Mouse (Mus musculus) heart, embryonic 11.5 days (tissue): Measurements from ENCODE around the gene Ppef1. TPM values are rescaled to one million over a fixed set of nuclear protein-coding genes. Genes with fewer than 3 reads are reported as not detected.

Source experiments
- ATAC-seq: fragments of 200-750 bp; cut with Nextera tagmentation; replicated peaks from 2 replicates; pipeline ENCODE4 v1.8.0; 2017; ENCODE audit warnings: moderate library complexity; ENCODE audit not compliant: insufficient number of reproducible peaks, low FRiP score, low TSS enrichment
- H3K27ac ChIP-seq: fragments of 300-500 bp; sonication (generic); 2 replicates; pipeline ENCODE4 v1.5.1; 2014; ENCODE audit warnings: mild to moderate bottlenecking, low read depth, low read length
- H3K27me3 ChIP-seq: fragments of 300-500 bp; sonication (generic); 2 replicates; pipeline ENCODE4 v1.6.1; 2014; ENCODE audit warnings: mild to moderate bottlenecking, low read length, mixed read lengths; ENCODE audit not compliant: control insufficient read depth, insufficient read depth
- H3K36me3 ChIP-seq: fragments of 300-500 bp; sonication (generic); 2 replicates; pipeline ENCODE4 v1.6.1; 2014; ENCODE audit warnings: mild to moderate bottlenecking, low read length, moderate library complexity, mixed read lengths; ENCODE audit not compliant: control insufficient read depth, insufficient read depth
- H3K4me1 ChIP-seq: fragments of 300-500 bp; sonication (generic); 2 replicates; pipeline ENCODE4 v1.6.1; 2014; ENCODE audit warnings: low read length; ENCODE audit not compliant: control insufficient read depth, insufficient read depth
- H3K4me2 ChIP-seq: fragments of 300-500 bp; sonication (generic); 2 replicates; pipeline ENCODE4 v1.6.1; 2014; ENCODE audit warnings: mild to moderate bottlenecking, moderate library complexity
- H3K4me3 ChIP-seq: fragments of 300-500 bp; sonication (generic); 2 replicates; pipeline ENCODE4 v1.5.1; 2014; ENCODE audit warnings: low read depth, low read length
- H3K9ac ChIP-seq: fragments of 300-500 bp; sonication (generic); 2 replicates; pipeline ENCODE4 v1.6.1; 2014; ENCODE audit warnings: mild to moderate bottlenecking, low read depth, low read length, moderate library complexity
- H3K9me3 ChIP-seq: fragments of 300-500 bp; sonication (generic); replicated peaks from 2 replicates; pipeline ENCODE4 v1.6.1; 2016; ENCODE audit warnings: low read length; ENCODE audit not compliant: control insufficient read depth
- WGBS: fragments of 180-500 bp; shearing (Covaris S2); extraction: QIAGEN DNeasy Blood & Tissue Kit; methylation state at CpG from one replicate; pipeline ENCODE4 v1.1.7; 2014; ENCODE audit not compliant: insufficient replicate concordance; 5-methylcytosine and 5-hydroxymethylcytosine counted together
- polyA plus RNA-seq: library from polyadenylated mRNA; unstranded; fragments of >200 nt; fragmentation: Nextera tagmentation; extraction: Ambion mirVana; gene quantifications from 2 replicates; pipeline ENCODE4 v1.2.1, GENCODE M21; 2014

Gene Ppef1
- polyA plus RNA-seq, 1 experiment from 2014 or later: not detected

GRCm38 (mm10) chrX:160748653-160749052 is 13.1 kb upstream of the Ppef1 start:
- Histone ChIP-seq H3K36me3 (no peaks in the 10 kb centered on the region), H3K4me1 (no peaks in the 10 kb centered on the region), H3K27me3 (no peaks in the 10 kb centered on the region), H3K9ac (no peak overlapping the region), H3K4me2 (no peak overlapping the region), H3K27ac (no peak overlapping the region), H3K4me3 (no peak overlapping the region), H3K9me3 (no peaks in the 10 kb centered on the region)
- ATAC-seq: no peak
- 61% methylated on average over 1 of the region's 1 CpGs for WGBS

- H3K4me3 ChIP-seq: no peak overlapping the region
- H3K4me1 ChIP-seq: no peaks in the 10 kb centered on the region
- 66% methylated on average over 1 of the region's 1 CpGs for WGBS
- H3K27ac ChIP-seq: no peak overlapping the region
- H3K9me3 ChIP-seq: no peaks in the 10 kb centered on the region
- no peak for ATAC-seq
- H3K9ac ChIP-seq: no peak overlapping the region
- H3K27me3 ChIP-seq: no peaks in the 10 kb centered on the region
- H3K36me3 ChIP-seq: no peaks in the 10 kb centered on the region
- H3K4me2 ChIP-seq: no peak overlapping the region
Measured at GRCm38 (mm10) chrX:160745399-160745798, 9.8 kb upstream of the Ppef1 start.

- WGBS: 50% methylated on average over 1 of the region's 1 CpGs
Measured at GRCm38 (mm10) chrX:160699171-160699570, 36.4 kb downstream of the Ppef1 start.

DNA sequence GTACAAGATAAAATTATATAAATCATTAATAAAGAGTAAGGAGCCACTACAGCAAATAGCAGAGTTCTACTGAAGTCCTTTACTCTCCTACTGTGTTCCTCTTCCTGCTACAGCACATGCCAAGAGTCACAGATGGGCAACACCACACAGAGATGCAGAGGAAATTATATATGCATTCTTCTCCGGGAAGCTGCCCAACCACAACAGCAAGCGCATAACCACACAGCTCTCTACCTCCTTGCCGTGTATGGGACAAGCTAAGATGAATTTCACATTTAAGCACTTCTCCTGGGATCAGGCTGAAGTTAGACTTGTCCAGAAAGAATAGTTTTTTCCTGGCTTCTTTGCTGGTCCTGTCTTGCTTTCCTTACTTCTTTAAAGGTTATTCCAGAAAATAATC is 44.0 kb downstream of the Ppef1 start:
- no peaks in the 10 kb centered on the region for H3K9me3 ChIP-seq
- no peaks in the 10 kb centered on the region for H3K4me1 ChIP-seq
- no peak overlapping the region for H3K9ac ChIP-seq
- H3K36me3 ChIP-seq: no peaks in the 10 kb centered on the region
- H3K4me2 ChIP-seq: no peak overlapping the region
- H3K27me3 ChIP-seq: no peaks in the 10 kb centered on the region
- no peak for ATAC-seq
- H3K4me3 ChIP-seq: no peak overlapping the region
- H3K27ac ChIP-seq: no peak overlapping the region
- 85% methylated on average over 3 of the region's 3 CpGs for WGBS

More at GRCm38 (mm10) chrX:160699171-160699570, 36.4 kb downstream of the Ppef1 start:
- Histone ChIP-seq H3K27me3 (0 out of 2 replicates have a peak, but pooled peaks cover 2% of the 10 kb centered on the region), H3K4me2 (no peak overlapping the region), H3K4me1 (no peaks in the 10 kb centered on the region), H3K9ac (no peak overlapping the region), H3K9me3 (no peaks in the 10 kb centered on the region), H3K36me3 (no peaks in the 10 kb centered on the region), H3K27ac (no peak overlapping the region), H3K4me3 (no peak overlapping the region)
- ATAC-seq: no peak

GRCm38 (mm10) chrX:160690094-160690493 is 45.5 kb downstream of the Ppef1 start:
- Histone ChIP-seq H3K9me3 (no peaks in the 10 kb centered on the region), H3K4me1 (no peaks in the 10 kb centered on the region), H3K27ac (no peak overlapping the region), H3K9ac (no peak overlapping the region), H3K4me3 (no peak overlapping the region), H3K27me3 (no peaks in the 10 kb centered on the region), H3K4me2 (no peak overlapping the region), H3K36me3 (no peaks in the 10 kb centered on the region)
- WGBS: 87% methylated on average over 2 of the region's 2 CpGs
- no peak for ATAC-seq

- 75% methylated on average over 1 of the region's 1 CpGs for WGBS
- no peak for ATAC-seq
Measured at GRCm38 (mm10) chrX:160669992-160670391, 65.6 kb downstream of the Ppef1 start.

GRCm38 (mm10) chrX:160610882-160611644 is 124.5 kb downstream of the Ppef1 start:
- H3K4me2 ChIP-seq: no peak overlapping the region
- peaks cover 2% of the 10 kb centered on the region; the same call in 1 of the 2 replicates for H3K27me3 ChIP-seq
- 42% methylated on average over 4 of the region's 4 CpGs for WGBS
- no peaks in the 10 kb centered on the region for H3K4me1 ChIP-seq
- H3K4me3 ChIP-seq: no peak overlapping the region
- no peak for ATAC-seq
- H3K27ac ChIP-seq: no peak overlapping the region
- H3K36me3 ChIP-seq: no peaks in the 10 kb centered on the region
- H3K9ac ChIP-seq: no peak overlapping the region
- H3K9me3 ChIP-seq: no peaks in the 10 kb centered on the region

More at GRCm38 (mm10) chrX:160669992-160670391, 65.6 kb downstream of the Ppef1 start:
- Histone ChIP-seq H3K4me2 (no peak overlapping the region), H3K9me3 (no peaks in the 10 kb centered on the region), H3K4me3 (no peak overlapping the region), H3K36me3 (no peaks in the 10 kb centered on the region), H3K27me3 (no peaks in the 10 kb centered on the region), H3K9ac (no peak overlapping the region), H3K27ac (no peak overlapping the region), H3K4me1 (no peaks in the 10 kb centered on the region)

- whole genome bisulfite sequencing: 78% methylated on average over 2 of the region's 2 CpGs
- Histone ChIP-seq H3K27ac (no peak overlapping the region), H3K36me3 (no peaks in the 10 kb centered on the region), H3K27me3 (peaks cover 2% of the 10 kb centered on the region; the same call in 1 of the 2 replicates), H3K9ac (no peak overlapping the region), H3K4me1 (no peaks in the 10 kb centered on the region), H3K9me3 (no peaks in the 10 kb centered on the region), H3K4me3 (no peak overlapping the region), H3K4me2 (no peak overlapping the region)
- no peak for ATAC-seq
Measured at GRCm38 (mm10) chrX:160610482-160610881, 125.1 kb downstream of the Ppef1 start.

DNA sequence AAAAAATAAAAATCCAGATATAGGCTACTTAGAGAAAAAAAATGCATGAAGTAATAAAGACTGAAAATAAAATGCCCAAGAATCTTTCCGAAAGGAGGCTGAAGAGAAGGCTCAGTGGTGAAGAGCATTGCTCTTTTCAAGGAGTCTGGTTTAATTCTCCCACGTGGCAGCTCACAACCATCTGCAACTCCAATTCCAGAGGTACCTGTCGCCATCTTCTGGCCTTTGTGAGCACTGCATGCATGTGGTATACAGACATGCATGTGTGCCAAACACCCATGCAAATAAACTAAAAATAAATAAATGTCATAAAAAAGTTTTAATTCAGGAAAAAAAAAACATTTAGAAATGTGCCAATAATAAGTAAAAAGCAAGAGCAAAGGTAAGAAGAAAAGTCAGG is 125.7 kb downstream of the Ppef1 start:
- 40% methylated on average over 3 of the region's 3 CpGs for WGBS

More for the DNA sequence above, 125.7 kb downstream of the Ppef1 start:
- peaks cover 2% of the 10 kb centered on the region; the same call in 1 of the 2 replicates for H3K27me3 ChIP-seq
- ATAC-seq: no peak
- no peak overlapping the region for H3K27ac ChIP-seq
- no peak overlapping the region for H3K4me3 ChIP-seq
- H3K9me3 ChIP-seq: no peaks in the 10 kb centered on the region
- no peak overlapping the region for H3K4me2 ChIP-seq
- H3K9ac ChIP-seq: no peak overlapping the region
- no peaks in the 10 kb centered on the region for H3K4me1 ChIP-seq
- H3K36me3 ChIP-seq: no peaks in the 10 kb centered on the region
